Mouse (Mus musculus): Measurements from ENCODE around the gene Nectin3. TPM values are rescaled to one million over a fixed set of nuclear protein-coding genes. Genes with fewer than 3 reads are reported as not detected.

Nectin3 gene
- polyA plus RNA-seq, 1 experiment from 2014 or later, result 56.6 TPM

DNA sequence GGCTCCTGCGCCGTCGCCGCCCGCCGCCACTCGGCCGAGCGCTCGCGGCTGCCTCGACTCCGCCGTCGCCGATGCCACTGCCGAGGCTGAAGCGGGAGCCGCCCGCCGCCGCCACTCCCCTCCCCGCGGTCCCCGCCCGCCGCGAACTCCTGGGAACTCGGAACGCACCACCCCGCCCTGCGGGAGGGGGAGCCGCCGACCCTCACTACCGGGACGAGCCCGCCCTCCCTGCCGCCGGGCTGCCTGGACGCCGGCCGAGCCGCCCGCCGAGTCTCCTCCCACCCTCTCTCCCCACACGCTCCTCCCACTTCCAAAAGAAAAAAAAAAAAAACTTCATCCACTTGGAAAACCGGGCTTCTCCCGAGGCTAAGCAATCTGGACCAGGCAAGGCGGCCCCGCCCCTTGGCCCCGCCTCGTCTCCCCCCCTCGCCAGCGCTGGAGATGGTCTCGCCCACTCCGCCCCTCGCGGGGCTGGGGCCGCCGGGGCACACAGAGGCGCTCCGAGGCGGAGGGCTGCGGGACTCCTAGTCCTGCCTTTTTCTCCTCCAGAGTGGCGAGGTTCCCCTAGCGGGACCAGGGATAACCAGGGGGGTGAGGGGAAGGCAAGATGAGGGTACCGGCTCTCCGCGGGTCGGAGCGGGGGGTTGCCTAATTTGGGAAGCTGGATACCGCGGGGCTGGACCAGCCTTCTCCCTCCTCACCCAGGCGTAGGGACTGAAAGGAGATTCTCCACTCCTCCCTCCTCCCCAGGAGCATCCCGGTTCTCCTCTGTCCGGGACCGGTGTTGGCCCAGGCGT is 1.2 kb downstream of the Nectin3 start:
- TF ChIP-seq EP300 (IDR thresholded peaks at IDR 0.05) (no peak), CTCF (IDR thresholded peaks at IDR 0.05) (no peak)
- Histone ChIP-seq H3K4me1 (ENCODE audit: insufficient read depth, low read depth, low read length) (peaks cover 11% of the 10 kb centered on the region; the same call in 1 of the 2 replicates), H3K9me3 (ENCODE audit: low read length) (no peaks in the 10 kb centered on the region), H3K27ac (ENCODE audit: low read length) (peak overlapping the region; percentile 94), H3K9ac (replicated peaks; ENCODE audit: low read depth) (peak overlapping the region; percentile 85), H3K4me2 (replicated peaks; ENCODE audit: low read depth, low read length) (peak overlapping the region; percentile 76), H3K36me3 (ENCODE audit: insufficient read depth, low read length) (no peaks in the 10 kb centered on the region; the same call in 1 of the 2 replicates), H3K4me3 (ENCODE audit: low read depth, low read length) (peak overlapping the region; percentile 87), H3K27me3 (replicated peaks; ENCODE audit: insufficient read depth, low read length) (no peaks in the 10 kb centered on the region)
- WGBS, result 1% methylated on average over 44 of the region's 78 CpGs
- ATAC-seq (peak; percentile 93), DNase-seq (ENCODE audit: low spot score) (peak; percentile 95)

DNA sequence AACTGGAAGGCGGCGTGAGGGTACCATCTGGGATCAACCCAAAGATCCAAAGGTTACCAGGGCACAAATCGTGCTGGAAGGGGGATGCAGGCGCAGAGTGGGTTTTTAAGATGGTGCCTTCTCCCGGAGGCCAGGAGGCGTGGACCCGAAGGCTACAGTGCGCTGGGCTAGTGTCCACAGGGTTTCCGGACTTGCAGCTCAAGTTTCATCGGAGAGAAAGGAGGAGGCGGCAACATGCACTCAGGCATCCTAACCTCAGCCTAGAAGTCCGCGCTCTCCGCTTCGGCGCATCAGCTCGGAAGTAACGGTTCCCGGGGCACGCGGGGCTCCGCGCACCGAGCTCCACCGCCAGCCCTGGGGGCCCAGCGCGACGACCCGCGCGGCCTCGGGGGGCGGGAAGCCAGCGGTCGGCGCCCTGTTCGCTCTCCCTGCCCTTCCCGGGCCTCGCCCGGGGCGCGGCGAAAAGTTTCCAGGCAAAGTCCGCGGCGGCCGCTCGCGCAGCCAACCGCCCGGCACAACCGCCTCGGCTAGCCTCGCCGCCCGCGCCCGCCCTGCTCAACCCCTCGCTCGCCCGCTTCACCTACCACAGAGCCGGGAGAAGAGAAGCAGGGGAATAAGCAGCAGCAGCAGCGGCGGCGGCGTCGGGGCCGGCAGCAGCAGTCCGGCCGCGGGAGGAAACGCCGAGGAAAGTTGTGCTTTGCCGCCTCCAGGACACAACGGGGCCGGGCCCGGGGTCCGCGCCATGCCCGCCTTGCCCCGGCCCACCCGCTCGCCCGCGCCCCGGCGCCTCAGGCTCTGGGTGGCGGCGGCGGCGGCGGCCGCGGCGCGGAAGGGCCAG is 2.1 kb downstream of the Nectin3 start:
- Histone ChIP-seq H3K27ac (ENCODE audit: low read length) (peak overlapping the region; percentile 94), H3K36me3 (ENCODE audit: insufficient read depth, low read length) (no peaks in the 10 kb centered on the region; the same call in 1 of the 2 replicates), H3K27me3 (replicated peaks; ENCODE audit: insufficient read depth, low read length) (no peaks in the 10 kb centered on the region), H3K4me3 (ENCODE audit: low read depth, low read length) (peak overlapping the region; percentile 87), H3K4me1 (ENCODE audit: insufficient read depth, low read depth, low read length) (peaks cover 11% of the 10 kb centered on the region; the same call in 1 of the 2 replicates), H3K9me3 (ENCODE audit: low read length) (no peaks in the 10 kb centered on the region), H3K4me2 (replicated peaks; ENCODE audit: low read depth, low read length) (peak overlapping the region; percentile 76), H3K9ac (replicated peaks; ENCODE audit: low read depth) (peak overlapping the region; percentile 85)
- no peak for TF ChIP-seq EP300 (IDR thresholded peaks at IDR 0.05)
- no peak for TF ChIP-seq CTCF (IDR thresholded peaks at IDR 0.05)
- 0% methylated on average over 26 of the region's 96 CpGs for WGBS
- ATAC-seq, result peak; percentile 25
- peak; percentile 72 for DNase-seq (ENCODE audit: low spot score)

DNA sequence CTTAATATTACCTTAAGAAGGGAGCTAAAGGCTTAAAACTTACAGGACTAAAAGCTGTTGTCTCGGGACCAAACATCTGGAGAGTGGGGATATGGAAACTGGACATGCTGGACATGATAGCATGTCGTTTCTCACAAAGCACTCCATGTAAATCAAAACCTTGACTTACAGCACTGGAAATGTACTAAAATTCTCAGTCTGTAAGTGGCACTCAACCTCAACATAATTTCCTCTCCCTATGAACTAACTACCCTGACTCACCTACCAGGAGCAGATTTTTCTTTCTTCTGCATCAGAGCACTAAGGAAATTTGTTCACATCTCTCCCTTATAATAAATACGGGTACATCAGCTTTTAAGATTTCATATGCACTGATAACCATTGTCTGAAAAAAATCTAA is 3.1 kb downstream of the Nectin3 start:
- H3K9ac ChIP-seq (replicated peaks; ENCODE audit: low read depth), result no peak overlapping the region
- no peak for ATAC-seq
- peak; percentile 36 for DNase-seq (ENCODE audit: low spot score)
- H3K36me3 ChIP-seq (ENCODE audit: insufficient read depth, low read length), result no peaks in the 10 kb centered on the region; the same call in 1 of the 2 replicates
- no peak for TF ChIP-seq EP300 (IDR thresholded peaks at IDR 0.05)
- no peak for TF ChIP-seq CTCF (IDR thresholded peaks at IDR 0.05)
- peak overlapping the region; percentile 87 for H3K4me3 ChIP-seq (ENCODE audit: low read depth, low read length)
- no peaks in the 10 kb centered on the region for H3K9me3 ChIP-seq (ENCODE audit: low read length)
- peaks cover 11% of the 10 kb centered on the region; the same call in 1 of the 2 replicates for H3K4me1 ChIP-seq (ENCODE audit: insufficient read depth, low read depth, low read length)
- peak overlapping the region; percentile 76 for H3K4me2 ChIP-seq (replicated peaks; ENCODE audit: low read depth, low read length)
- WGBS, result 8% methylated on average over 3 of the region's 3 CpGs
- no peaks in the 10 kb centered on the region for H3K27me3 ChIP-seq (replicated peaks; ENCODE audit: insufficient read depth, low read length)
- 0 out of 2 replicates have a peak overlapping the region, but pooled peaks have one; percentile 15 for H3K27ac ChIP-seq (ENCODE audit: low read length)

DNA sequence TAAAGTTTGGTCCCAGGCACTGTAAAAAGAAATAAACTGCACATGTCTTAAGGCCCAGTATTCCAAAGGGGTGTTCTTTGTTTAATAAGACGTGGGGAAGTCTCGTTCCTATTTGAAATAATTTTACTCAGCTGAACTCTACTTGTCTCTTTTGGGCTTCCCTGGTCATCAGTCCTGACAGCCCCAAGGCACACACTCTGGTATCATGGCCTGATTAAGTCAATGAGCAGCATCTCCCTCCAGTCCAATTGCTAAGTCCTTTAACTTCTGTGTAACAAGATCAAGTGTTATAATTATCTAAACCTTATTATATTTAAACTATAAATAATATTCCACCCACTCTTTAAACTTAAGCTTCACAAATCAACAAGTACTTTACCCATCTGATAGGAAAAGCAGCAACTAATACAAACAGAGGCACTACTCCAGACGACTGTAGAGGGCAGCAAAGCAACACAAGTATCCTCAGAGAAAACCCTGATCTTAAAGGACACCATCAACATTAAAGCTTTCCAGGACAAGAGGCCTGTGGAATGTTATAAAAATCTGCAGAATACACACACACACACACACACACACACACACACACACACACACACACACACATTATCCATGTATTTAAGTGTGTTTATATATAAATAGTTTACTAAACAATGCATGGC is 10.8 kb downstream of the Nectin3 start:
- Histone ChIP-seq H3K27ac (ENCODE audit: low read length) (no peak overlapping the region), H3K9me3 (ENCODE audit: low read length) (no peaks in the 10 kb centered on the region), H3K9ac (replicated peaks; ENCODE audit: low read depth) (no peak overlapping the region), H3K27me3 (replicated peaks; ENCODE audit: insufficient read depth, low read length) (no peaks in the 10 kb centered on the region), H3K4me1 (ENCODE audit: insufficient read depth, low read depth, low read length) (no peaks in the 10 kb centered on the region; the same call in 1 of the 2 replicates), H3K4me3 (ENCODE audit: low read depth, low read length) (no peak overlapping the region), H3K4me2 (replicated peaks; ENCODE audit: low read depth, low read length) (no peak overlapping the region), H3K36me3 (ENCODE audit: insufficient read depth, low read length) (no peaks in the 10 kb centered on the region)
- peak; percentile 85 for DNase-seq (ENCODE audit: low spot score)
- peak; percentile 77 for ATAC-seq
- 58% methylated on average over 3 of the region's 3 CpGs for WGBS
- no peak for TF ChIP-seq EP300 (IDR thresholded peaks at IDR 0.05)
- TF ChIP-seq CTCF (IDR thresholded peaks at IDR 0.05), result peak; percentile 82

DNA sequence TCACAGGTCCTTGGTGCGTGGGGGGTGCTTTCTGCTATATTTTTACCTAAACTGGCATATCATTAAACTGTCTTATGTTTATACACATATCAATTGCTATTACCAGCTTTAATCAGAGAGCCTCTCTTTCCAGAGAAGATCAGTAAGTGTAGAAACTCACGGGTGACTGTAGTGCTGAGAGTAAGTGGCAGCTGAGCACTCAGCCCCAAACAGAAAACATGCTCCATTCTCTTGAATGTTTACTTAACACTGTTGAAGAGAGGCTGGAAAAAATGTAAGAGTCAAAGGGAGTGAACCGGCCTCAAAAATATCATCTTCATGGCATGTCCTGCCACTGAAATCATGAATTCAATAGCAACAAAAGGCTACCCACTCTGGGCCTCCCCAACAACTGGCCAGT is 21.0 kb downstream of the Nectin3 start:
- Histone ChIP-seq H3K4me3 (ENCODE audit: low read depth, low read length) (no peak overlapping the region), H3K27me3 (replicated peaks; ENCODE audit: insufficient read depth, low read length) (no peaks in the 10 kb centered on the region), H3K9me3 (ENCODE audit: low read length) (no peaks in the 10 kb centered on the region), H3K36me3 (ENCODE audit: insufficient read depth, low read length) (no peaks in the 10 kb centered on the region), H3K4me2 (replicated peaks; ENCODE audit: low read depth, low read length) (no peak overlapping the region), H3K4me1 (ENCODE audit: insufficient read depth, low read depth, low read length) (no peaks in the 10 kb centered on the region; the same call in 1 of the 2 replicates), H3K27ac (ENCODE audit: low read length) (no peak overlapping the region), H3K9ac (replicated peaks; ENCODE audit: low read depth) (no peak overlapping the region)
- 37% methylated on average over 3 of the region's 3 CpGs for WGBS
- DNase-seq (ENCODE audit: low spot score) (peak; percentile 42), ATAC-seq (peak; percentile 57; the same call in 1 of the 2 replicates)
- TF ChIP-seq CTCF (IDR thresholded peaks at IDR 0.05), result no peak
- no peak for TF ChIP-seq EP300 (IDR thresholded peaks at IDR 0.05)
